Mouse (Mus musculus): ENCODE measurements around the gene Rpf1. TPM values are rescaled to one million over a fixed set of nuclear protein-coding genes. Genes with fewer than 3 reads are reported as not detected.

Rpf1 gene
- 71.6 TPM for polyA plus RNA-seq (2015; fragmentation: Illumina TruSeq; extraction: RNeasy Lipid Tissue Mini Kit (QIAGEN cat#74804); ENCODE audit: insufficient read depth, low replicate concordance)

DNA sequence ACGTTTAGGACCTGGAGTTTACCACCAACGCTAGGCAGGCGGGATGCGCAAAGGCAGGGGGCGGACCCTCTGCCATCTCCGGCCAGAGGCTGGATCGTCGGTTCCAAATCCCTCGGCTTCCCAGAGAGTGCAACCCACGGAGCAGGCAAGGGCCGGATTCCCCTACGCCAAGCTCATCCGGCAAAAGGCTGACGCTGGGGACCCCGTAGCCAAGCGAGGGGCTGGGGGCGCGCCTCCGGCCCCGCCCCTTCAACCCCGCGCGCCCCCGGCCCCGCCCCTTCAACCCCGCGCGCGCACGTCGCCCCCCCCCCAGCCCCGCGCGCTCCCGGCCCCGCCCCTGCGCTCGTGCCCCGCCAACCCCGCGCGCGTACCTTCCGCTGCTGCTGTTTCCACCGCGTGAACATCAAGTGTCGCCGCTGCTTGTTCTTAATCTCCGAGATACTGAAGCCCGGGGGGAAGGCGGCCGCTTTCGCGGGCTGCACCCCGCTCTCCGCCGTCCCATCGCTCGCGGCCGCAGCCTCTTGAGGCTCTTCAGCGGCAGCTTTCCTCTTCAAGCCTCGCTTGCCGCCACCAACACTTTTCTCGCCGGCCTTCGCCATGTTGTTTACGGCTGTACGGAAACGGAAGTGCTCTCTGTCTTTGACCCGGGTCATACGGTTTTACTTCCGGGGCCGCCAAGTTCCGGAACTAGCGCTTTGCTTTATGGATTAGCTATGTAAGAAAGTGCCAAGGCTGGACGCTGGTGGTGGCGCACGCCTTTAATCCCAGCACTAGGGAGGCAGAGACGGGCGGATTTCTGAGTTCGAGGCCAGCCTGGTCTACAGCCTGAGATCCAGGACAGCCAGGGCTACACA, at the start of gene Rpf1:
Gene Rpf1, minus strand, starts transcription at position 632 of the 854 bp plus-strand sequence.

DNA sequence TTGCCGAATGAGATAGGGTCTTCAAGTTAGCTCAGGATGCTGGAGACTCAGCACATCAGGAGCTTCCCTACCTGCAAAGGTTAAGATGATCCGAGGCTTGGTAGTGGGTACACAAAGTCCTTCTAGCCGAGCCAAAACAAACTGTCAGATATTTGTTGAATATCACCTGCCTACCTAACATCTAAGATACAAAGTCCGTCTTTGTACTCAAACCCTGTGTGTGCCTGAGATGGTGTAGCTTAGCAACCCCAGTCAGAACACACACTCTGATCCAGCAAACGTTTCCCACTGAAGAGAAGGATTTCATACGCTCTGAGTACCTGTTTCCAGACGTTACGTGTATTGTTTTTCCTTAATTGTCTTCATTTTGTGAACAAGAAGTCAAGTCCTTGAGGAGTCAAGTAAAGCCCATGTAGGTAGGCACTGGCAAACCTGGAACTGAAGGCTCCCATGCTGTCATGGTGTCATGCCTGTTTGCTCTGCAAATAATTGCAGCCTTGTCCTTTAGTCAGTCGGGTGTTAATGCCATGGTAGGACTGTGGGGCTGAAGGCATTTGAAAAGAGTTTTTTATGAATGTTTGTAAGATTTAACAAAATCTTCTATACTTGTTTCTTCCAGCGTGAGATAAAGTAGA, 49.0 kb upstream of the Rpf1 start, which contains the start of gene Uox:
Gene Uox, plus strand, starts transcription at position 279 of the 635 bp plus-strand sequence.

DNA sequence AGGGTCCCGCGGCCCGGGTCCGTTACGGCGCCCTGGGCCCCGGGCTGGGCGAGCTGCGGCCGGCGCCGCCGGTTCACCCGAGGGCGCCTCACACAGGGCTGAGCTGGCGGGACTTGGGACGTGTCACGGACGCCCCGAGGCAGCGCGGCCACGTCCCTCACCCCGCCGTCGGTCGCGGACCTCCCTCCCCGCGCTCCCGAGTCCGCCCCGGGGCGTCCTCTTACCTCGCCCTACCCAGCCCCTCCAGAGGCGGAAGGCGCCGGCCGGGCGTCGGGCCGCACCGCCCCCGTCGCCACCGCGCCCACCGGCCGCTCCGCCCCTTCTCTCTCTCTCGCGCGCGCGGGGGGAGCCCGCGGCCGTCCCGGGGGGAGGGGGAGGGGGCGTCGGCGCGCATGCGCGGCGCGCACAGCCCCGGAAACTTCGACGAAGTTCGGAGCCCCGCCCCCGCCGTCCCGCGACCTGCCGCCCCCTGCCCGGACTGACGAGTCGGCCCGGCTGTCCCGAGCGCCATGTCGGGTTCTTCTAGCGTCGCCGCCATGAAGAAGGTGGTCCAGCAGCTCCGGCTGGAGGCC, 21.7 kb downstream of the Rpf1 start, which contains the start of the genes Spata1 and Gng5:
Gene Spata1, minus strand, starts transcription at position 323 of the 572 bp plus-strand sequence.
Gene Gng5, plus strand, starts transcription at position 377 of the 572 bp plus-strand sequence.

Other genes with a start within 250 kb of the Rpf1 start
- gene Ssx2ip, start 116.8 kb downstream of the Rpf1 start, polyA plus RNA-seq (2015; fragmentation: Illumina TruSeq; extraction: RNeasy Lipid Tissue Mini Kit (QIAGEN cat#74804); ENCODE audit: insufficient read depth, low replicate concordance), result 4.7 TPM
- gene Ctbs, start 71.6 kb downstream of the Rpf1 start, polyA plus RNA-seq (2015; fragmentation: Illumina TruSeq; extraction: RNeasy Lipid Tissue Mini Kit (QIAGEN cat#74804); ENCODE audit: insufficient read depth, low replicate concordance), result 12.0 TPM
- 14.0 TPM for gene Spata1, start 21.7 kb downstream of the Rpf1 start, polyA plus RNA-seq (2015; fragmentation: Illumina TruSeq; extraction: RNeasy Lipid Tissue Mini Kit (QIAGEN cat#74804); ENCODE audit: insufficient read depth, low replicate concordance)
- 260 TPM for gene Gng5, start 21.6 kb downstream of the Rpf1 start, polyA plus RNA-seq (2015; fragmentation: Illumina TruSeq; extraction: RNeasy Lipid Tissue Mini Kit (QIAGEN cat#74804); ENCODE audit: insufficient read depth, low replicate concordance)
- gene Uox, start 49.0 kb upstream of the Rpf1 start, polyA plus RNA-seq (2015; fragmentation: Illumina TruSeq; extraction: RNeasy Lipid Tissue Mini Kit (QIAGEN cat#74804); ENCODE audit: insufficient read depth, low replicate concordance), result not detected
- not detected for gene Dnase2b, start 94.2 kb upstream of the Rpf1 start, polyA plus RNA-seq (2015; fragmentation: Illumina TruSeq; extraction: RNeasy Lipid Tissue Mini Kit (QIAGEN cat#74804); ENCODE audit: insufficient read depth, low replicate concordance)
- gene 4930503B20Rik, start 129.9 kb upstream of the Rpf1 start, polyA plus RNA-seq (2015; fragmentation: Illumina TruSeq; extraction: RNeasy Lipid Tissue Mini Kit (QIAGEN cat#74804); ENCODE audit: insufficient read depth, low replicate concordance), result 0.12 TPM
- gene Samd13, start 164.2 kb upstream of the Rpf1 start, polyA plus RNA-seq (2015; fragmentation: Illumina TruSeq; extraction: RNeasy Lipid Tissue Mini Kit (QIAGEN cat#74804); ENCODE audit: insufficient read depth, low replicate concordance), result 0.51 TPM

Data from spleen, adult 10 weeks (tissue).